Comparison of ENCODE assay signal across 8 mouse cellular contexts in genomic region chr3:95986984-95987383, GRCm38 (mm10). TPM values are rescaled to one million over a fixed set of nuclear protein-coding genes. Genes with fewer than 3 reads are reported as not detected.
DNase-seq lines count a peak whose midpoint lies in the region; ATAC-seq and TF ChIP-seq lines count a peak whose summit lies in the region.

No protein-coding gene starts in this region.

- no peak for TF ChIP-seq CTCF in liver, postnatal 0 days (IDR thresholded peaks at IDR 0.05; ENCODE audit: low read depth)

- no peaks in the 10 kb centered on the region for H3K9me3 ChIP-seq in liver, embryonic 11.5 days (ENCODE audit: control insufficient read depth, low read length)
- no peaks in the 10 kb centered on the region for H3K9me3 ChIP-seq in liver, postnatal 0 days (ENCODE audit: low read length)
- no peaks in the 10 kb centered on the region for H3K9me3 ChIP-seq in heart, embryonic 15.5 days (replicated peaks)

- no peak overlapping the region for H3K4me3 ChIP-seq in liver, embryonic 11.5 days (ENCODE audit: low read depth, low read length)
- H3K4me3 ChIP-seq in liver, postnatal 0 days (ENCODE audit: low read depth, low read length), result no peak overlapping the region
- H3K4me3 ChIP-seq in brown adipose tissue, adult 24 weeks (ENCODE audit: insufficient read depth, low read depth, low read length), result no peak overlapping the region
- H3K4me3 ChIP-seq in heart, embryonic 15.5 days, result no peak overlapping the region

- 47% methylated on average over 4 of the region's 4 CpGs for WGBS in liver, embryonic 11.5 days
- 50% methylated on average over 4 of the region's 4 CpGs for WGBS in liver, postnatal 0 days (ENCODE audit: insufficient replicate concordance)
- WGBS in heart, embryonic 15.5 days, result 56% methylated on average over 4 of the region's 4 CpGs

- no peak for ATAC-seq in liver, embryonic 11.5 days (replicated peaks; ENCODE audit: low FRiP score)
- no peak for ATAC-seq in liver, postnatal 0 days
- no peak for ATAC-seq in heart, embryonic 15.5 days (replicated peaks; ENCODE audit: insufficient number of reproducible peaks, insufficient read depth, low FRiP score, low read depth)

- peak overlapping the region; percentile 54; the same call in 1 of the 2 replicates for H3K27ac ChIP-seq in liver, embryonic 11.5 days (ENCODE audit: low read depth, low read length)
- no peak overlapping the region for H3K27ac ChIP-seq in liver, postnatal 0 days (ENCODE audit: low read depth)
- H3K27ac ChIP-seq in brown adipose tissue, adult 24 weeks (replicated peaks; ENCODE audit: low read depth, low read length), result peak overlapping the region; percentile 63
- peak overlapping the region; percentile 98 for H3K27ac ChIP-seq in heart, embryonic 15.5 days

- no peak for DNase-seq in liver, embryonic 11.5 days (ENCODE audit: low spot score)
- no peak for DNase-seq in liver, postnatal 0 days
- DNase-seq in naive thymus-derived CD4-positive, alpha-beta T cell, adult 2 months (ENCODE audit: low read depth), result peak; percentile 46
- DNase-seq in testis, postnatal 14 days (ENCODE audit: low spot score), result no peak
- DNase-seq in thymus, postnatal 10 days (ENCODE audit: low spot score in 2 of 2), result no peak
- no peak for DNase-seq in retina, postnatal 1 day

- H3K4me1 ChIP-seq in liver, embryonic 11.5 days (replicated peaks; ENCODE audit: control insufficient read depth, insufficient read depth, low read length), result peaks cover 25% of the 10 kb centered on the region
- peaks cover 24% of the 10 kb centered on the region for H3K4me1 ChIP-seq in liver, postnatal 0 days (ENCODE audit: insufficient read depth)
- 0 out of 2 replicates have a peak, but pooled peaks cover 4% of the 10 kb centered on the region for H3K4me1 ChIP-seq in brown adipose tissue, adult 24 weeks (ENCODE audit: control insufficient read depth, insufficient read depth, insufficient read length, low read length)
- peaks cover 67% of the 10 kb centered on the region for H3K4me1 ChIP-seq in heart, embryonic 15.5 days (replicated peaks)

- TF ChIP-seq EP300 in liver, postnatal 0 days (IDR thresholded peaks at IDR 0.05; ENCODE audit: low read depth), result no peak

- no peaks in the 10 kb centered on the region; the same call in 1 of the 2 replicates for H3K27me3 ChIP-seq in liver, embryonic 11.5 days (replicated peaks; ENCODE audit: control insufficient read depth, insufficient read depth, low read length)
- H3K27me3 ChIP-seq in liver, postnatal 0 days (ENCODE audit: insufficient read depth, low read length), result no peaks in the 10 kb centered on the region
- no peaks in the 10 kb centered on the region for H3K27me3 ChIP-seq in heart, embryonic 15.5 days

- H3K36me3 ChIP-seq in liver, embryonic 11.5 days (ENCODE audit: control insufficient read depth, insufficient read depth, low read length), result peaks cover 11% of the 10 kb centered on the region
- peaks cover 28% of the 10 kb centered on the region for H3K36me3 ChIP-seq in liver, postnatal 0 days (replicated peaks; ENCODE audit: insufficient read depth, low read length)
- H3K36me3 ChIP-seq in heart, embryonic 15.5 days, result peaks cover 42% of the 10 kb centered on the region

- H3K9ac ChIP-seq in liver, embryonic 11.5 days (ENCODE audit: low read depth, low read length), result no peak overlapping the region
- no peak overlapping the region for H3K9ac ChIP-seq in liver, postnatal 0 days (replicated peaks)
- no peak overlapping the region for H3K9ac ChIP-seq in heart, embryonic 15.5 days

- peak overlapping the region; percentile 64; the same call in 1 of the 2 replicates for H3K4me2 ChIP-seq in liver, embryonic 11.5 days
- H3K4me2 ChIP-seq in liver, postnatal 0 days (ENCODE audit: low read depth, low read length), result no peak overlapping the region
- no peak overlapping the region for H3K4me2 ChIP-seq in heart, embryonic 15.5 days

RNA-seq across cellular contexts. Expression of gene Plekho1, which starts 8.8 kb away (rescaled TPM):
- polyA plus RNA-seq in liver, embryonic 11.5 days (2014; fragmentation: Nextera tagmentation; extraction: Ambion mirVana), result 21.6 and 22.9 TPM in 2 replicates
- polyA plus RNA-seq in liver, postnatal 0 days (2015; fragmentation: Nextera tagmentation; extraction: Ambion mirVana), result 10.7 and 11.7 TPM in 2 replicates
- 8.8 and 13.9 TPM in 2 replicates for polyA plus RNA-seq in brown adipose tissue, adult 24 weeks (2012; ENCODE audit: insufficient read depth, insufficient read length, missing spikeins)
- 64.3 and 69.6 TPM in 2 replicates for polyA plus RNA-seq in heart, embryonic 15.5 days (2015; fragmentation: Nextera tagmentation; extraction: Ambion mirVana)

RNA-seq across cellular contexts. Expression of gene Anp32e, which starts 57.9 kb away (rescaled TPM):
- 110 TPM in 2 replicates for polyA plus RNA-seq in liver, embryonic 11.5 days (2014; fragmentation: Nextera tagmentation; extraction: Ambion mirVana)
- 92.0 and 98.4 TPM in 2 replicates for polyA plus RNA-seq in liver, postnatal 0 days (2015; fragmentation: Nextera tagmentation; extraction: Ambion mirVana)
- polyA plus RNA-seq in brown adipose tissue, adult 24 weeks (2012; ENCODE audit: insufficient read depth, insufficient read length, missing spikeins), result 78.5 and 88.8 TPM in 2 replicates
- 183 and 187 TPM in 2 replicates for polyA plus RNA-seq in heart, embryonic 15.5 days (2015; fragmentation: Nextera tagmentation; extraction: Ambion mirVana)
